Mouse (Mus musculus): ENCODE measurements at regions not wholly inside any gene's neighbourhood (a gene's known extent, or its start where the extent isn't known, plus 50 kb on each side); places are given as distances from the start of the nearest gene placed in this dataset.

GRCm38 (mm10) chr8:44691140-44691539, 244.1 kb upstream of the Fat1 start:
- TF ChIP-seq ZMIZ1 (IDR thresholded peaks at IDR 0.05; ENCODE audit: low read depth, low read length) (no peak), SIN3A (IDR thresholded peaks at IDR 0.05; ENCODE audit: low read length) (no peak), CTCF (conservative IDR thresholded peaks at IDR 0.05 in 1 of 2, IDR thresholded peaks at IDR 0.05 in 1 of 2; ENCODE audit: low read depth in 2 of 2, low read length in 2 of 2) (no peak), POLR2A (IDR thresholded peaks at IDR 0.05; ENCODE audit: low read depth, low read length) (no peak), ZKSCAN1 (IDR thresholded peaks at IDR 0.05; ENCODE audit: borderline replicate concordance, low read depth, low read length) (no peak), POLR2AphosphoS2 (IDR thresholded peaks at IDR 0.05; ENCODE audit: low read depth, low read length) (no peak)
